Mouse (Mus musculus) cortical plate, adult 2 months (tissue): ENCODE measurements around the gene Cd82.

Source experiments
- CTCF ChIP-seq: fragments of 200-500 bp; IDR thresholded peaks from 2 replicates; pipeline ENCODE4 v1.5.1; 2011; ENCODE audit warnings: mild to moderate bottlenecking, control low read depth, low read length; ENCODE audit not compliant: insufficient read depth; ENCODE audit errors: extremely low read depth
- POLR2A ChIP-seq: fragments of 200-500 bp; IDR thresholded peaks from 2 replicates; pipeline ENCODE4 v1.6.1; 2011; ENCODE audit warnings: mild to moderate bottlenecking, low read length, control low read depth; ENCODE audit not compliant: insufficient read depth; ENCODE audit errors: extremely low read depth

- TF ChIP-seq CTCF (no peak), POLR2A (no peak)
These were observed 47.1 kb upstream of the Cd82 start for GRCm38 (mm10) chr2:93509777-93510750.
